Mouse (Mus musculus): ENCODE results near the gene E030018B13Rik. TPM values are rescaled to one million over a fixed set of nuclear protein-coding genes. Genes with fewer than 3 reads are reported as not detected.

Gene E030018B13Rik
- total and polyA plus RNA-seq, 3 experiments, result not detected

- H3K27me3 ChIP-seq (ENCODE audit: control insufficient read depth, insufficient read depth, low read length), result no peaks in the 10 kb centered on the region
These were observed 39.0 kb upstream of the E030018B13Rik start for GRCm38 (mm10) chr7:63877610-63878009.

GRCm38 (mm10) chr7:63879583-63879982, 37.1 kb upstream of the E030018B13Rik start:
- H3K27me3 ChIP-seq (ENCODE audit: control insufficient read depth, insufficient read depth, low read length), result no peaks in the 10 kb centered on the region
- peak overlapping the region; percentile 38; the same call in 1 of the 2 replicates for H3K9ac ChIP-seq (ENCODE audit: low read depth, low read length)
- no peaks in the 10 kb centered on the region for H3K79me2 ChIP-seq (replicated peaks; ENCODE audit: control insufficient read depth, insufficient read depth, low read length)
- WGBS, result 38% methylated on average over 6 of the region's 6 CpGs
- peak in 1 of 2 experiments; percentile 61 for DNase-seq
- H3K36me3 ChIP-seq (ENCODE audit: control insufficient read depth, insufficient read depth, low read length), result no peaks in the 10 kb centered on the region
- intact Hi-C loops (cut with DNase I), result no loop called here
- peaks cover 15% of the 10 kb centered on the region for H3K4me1 ChIP-seq (ENCODE audit: control insufficient read depth, insufficient read depth, low read length)
- 0 out of 2 replicates have a peak, but pooled peaks have one; percentile 45 for TF ChIP-seq EP300 (IDR thresholded peaks at IDR 0.05; ENCODE audit: insufficient read depth, low read depth, low read length)
- TF ChIP-seq CTCF (IDR thresholded peaks at IDR 0.05), result no peak
- TF ChIP-seq POLR2A (IDR thresholded peaks at IDR 0.05; ENCODE audit: insufficient read depth, low read depth, low read length), result peak; percentile 49; the same call in 1 of the 2 replicates
- peak overlapping the region; percentile 68 for H3K27ac ChIP-seq
- no peak overlapping the region for H3K4me3 ChIP-seq

More at GRCm38 (mm10) chr7:63877610-63878009, 39.0 kb upstream of the E030018B13Rik start:
- Histone ChIP-seq H3K79me2 (replicated peaks; ENCODE audit: control insufficient read depth, insufficient read depth, low read length) (no peaks in the 10 kb centered on the region), H3K36me3 (ENCODE audit: control insufficient read depth, insufficient read depth, low read length) (no peaks in the 10 kb centered on the region), H3K27ac (no peak overlapping the region), H3K4me3 (no peak overlapping the region), H3K9ac (ENCODE audit: low read depth, low read length) (no peak overlapping the region), H3K4me1 (ENCODE audit: control insufficient read depth, insufficient read depth, low read length) (peaks cover 11% of the 10 kb centered on the region)
- no peak for DNase-seq
- TF ChIP-seq CTCF (IDR thresholded peaks at IDR 0.05) (no peak), EP300 (IDR thresholded peaks at IDR 0.05; ENCODE audit: insufficient read depth, low read depth, low read length) (no peak), POLR2A (IDR thresholded peaks at IDR 0.05; ENCODE audit: insufficient read depth, low read depth, low read length) (no peak)
- 64% methylated on average over 14 of the region's 14 CpGs for WGBS
- intact Hi-C loops (cut with DNase I), result loop anchor here (2.0 kb wide), 1 partner anchor 19 kb away; no protein-coding TSS in a partner anchor

- peaks cover 8% of the 10 kb centered on the region for H3K36me3 ChIP-seq (ENCODE audit: control insufficient read depth, insufficient read depth, low read length)
- no peak overlapping the region for H3K9ac ChIP-seq (ENCODE audit: low read depth, low read length)
- no peak overlapping the region for H3K4me3 ChIP-seq
- no peak overlapping the region for H3K27ac ChIP-seq
- TF ChIP-seq EP300 (IDR thresholded peaks at IDR 0.05; ENCODE audit: insufficient read depth, low read depth, low read length), result no peak
- no peak for TF ChIP-seq POLR2A (IDR thresholded peaks at IDR 0.05; ENCODE audit: insufficient read depth, low read depth, low read length)
- TF ChIP-seq CTCF (IDR thresholded peaks at IDR 0.05), result no peak
- no peak for DNase-seq
- no peaks in the 10 kb centered on the region for H3K79me2 ChIP-seq (replicated peaks; ENCODE audit: control insufficient read depth, insufficient read depth, low read length)
- intact Hi-C loops (cut with DNase I), result no loop called here
- no peaks in the 10 kb centered on the region for H3K27me3 ChIP-seq (ENCODE audit: control insufficient read depth, insufficient read depth, low read length)
- peaks cover 26% of the 10 kb centered on the region for H3K4me1 ChIP-seq (ENCODE audit: control insufficient read depth, insufficient read depth, low read length)
- 64% methylated on average over 7 of the region's 7 CpGs for WGBS
These were observed 33.9 kb upstream of the E030018B13Rik start for GRCm38 (mm10) chr7:63882739-63883138.

GRCm38 (mm10) chr7:63885025-63885424, 31.6 kb upstream of the E030018B13Rik start:
- Histone ChIP-seq H3K4me1 (ENCODE audit: control insufficient read depth, insufficient read depth, low read length) (peaks cover 36% of the 10 kb centered on the region), H3K27me3 (ENCODE audit: control insufficient read depth, insufficient read depth, low read length) (no peaks in the 10 kb centered on the region), H3K27ac (peak overlapping the region; percentile 92), H3K4me3 (no peak overlapping the region), H3K9ac (ENCODE audit: low read depth, low read length) (no peak overlapping the region), H3K36me3 (ENCODE audit: control insufficient read depth, insufficient read depth, low read length) (peaks cover 16% of the 10 kb centered on the region), H3K79me2 (replicated peaks; ENCODE audit: control insufficient read depth, insufficient read depth, low read length) (no peaks in the 10 kb centered on the region)
- TF ChIP-seq POLR2A (IDR thresholded peaks at IDR 0.05; ENCODE audit: insufficient read depth, low read depth, low read length) (no peak), EP300 (IDR thresholded peaks at IDR 0.05; ENCODE audit: insufficient read depth, low read depth, low read length) (no peak), CTCF (IDR thresholded peaks at IDR 0.05) (no peak)
- WGBS, result 27% methylated on average over 7 of the region's 7 CpGs
- intact Hi-C loops (cut with DNase I), result loop anchor here (5.0 kb wide), 1 partner anchor 68 kb away; no protein-coding TSS in a partner anchor
- DNase-seq, result no peak

GRCm38 (mm10) chr7:63887034-63887551, 29.6 kb upstream of the E030018B13Rik start:
- Histone ChIP-seq H3K79me2 (replicated peaks; ENCODE audit: control insufficient read depth, insufficient read depth, low read length) (peaks cover 4% of the 10 kb centered on the region), H3K27ac (peak overlapping the region; percentile 92), H3K4me3 (no peak overlapping the region), H3K4me1 (ENCODE audit: control insufficient read depth, insufficient read depth, low read length) (peaks cover 34% of the 10 kb centered on the region), H3K9ac (ENCODE audit: low read depth, low read length) (peak overlapping the region; percentile 16), H3K27me3 (ENCODE audit: control insufficient read depth, insufficient read depth, low read length) (no peaks in the 10 kb centered on the region), H3K36me3 (ENCODE audit: control insufficient read depth, insufficient read depth, low read length) (peaks cover 16% of the 10 kb centered on the region)
- intact Hi-C loops (cut with DNase I), result loop anchor here (2.0 to 5.0 kb wide), 2 partner anchors 30 to 70 kb away; no protein-coding TSS in a partner anchor
- DNase-seq, result peak; percentile 72 to 77
- TF ChIP-seq CTCF (IDR thresholded peaks at IDR 0.05) (no peak), EP300 (IDR thresholded peaks at IDR 0.05; ENCODE audit: insufficient read depth, low read depth, low read length) (peak; percentile 99), POLR2A (IDR thresholded peaks at IDR 0.05; ENCODE audit: insufficient read depth, low read depth, low read length) (peak; percentile 65)
- WGBS, result 15% methylated on average over 8 of the region's 8 CpGs

GRCm38 (mm10) chr7:63887602-63888123, 29.0 kb upstream of the E030018B13Rik start:
- Histone ChIP-seq H3K9ac (ENCODE audit: low read depth, low read length) (peak overlapping the region; percentile 44), H3K36me3 (ENCODE audit: control insufficient read depth, insufficient read depth, low read length) (peaks cover 16% of the 10 kb centered on the region), H3K79me2 (replicated peaks; ENCODE audit: control insufficient read depth, insufficient read depth, low read length) (peaks cover 4% of the 10 kb centered on the region), H3K27ac (peak overlapping the region; percentile 92), H3K4me3 (no peak overlapping the region; the same call in 1 of the 2 replicates), H3K4me1 (ENCODE audit: control insufficient read depth, insufficient read depth, low read length) (peaks cover 33% of the 10 kb centered on the region), H3K27me3 (ENCODE audit: control insufficient read depth, insufficient read depth, low read length) (no peaks in the 10 kb centered on the region)
- 53% methylated on average over 10 of the region's 10 CpGs for WGBS
- TF ChIP-seq CTCF (IDR thresholded peaks at IDR 0.05), result no peak
- TF ChIP-seq POLR2A (IDR thresholded peaks at IDR 0.05; ENCODE audit: insufficient read depth, low read depth, low read length), result no peak
- no peak for TF ChIP-seq EP300 (IDR thresholded peaks at IDR 0.05; ENCODE audit: insufficient read depth, low read depth, low read length)
- intact Hi-C loops (cut with DNase I), result loop anchor here (2.0 to 5.0 kb wide), 2 partner anchors 31 to 70 kb away; no protein-coding TSS in a partner anchor
- DNase-seq, result no peak

Measured in heart, adult 2 months (tissue).